Mouse (Mus musculus) midbrain, embryonic 14.5 days (tissue): ENCODE measurements around the gene Klhl6. TPM values are rescaled to one million over a fixed set of nuclear protein-coding genes. Genes with fewer than 3 reads are reported as not detected.
"Not testable (repeated sequence)": the region's sequence is repeated elsewhere in the genome, so short reads cannot be mapped to it uniquely, and the experiment has no call there.

ENCODE experiments used
- ATAC-seq: fragments of 200-750 bp; cut with Nextera tagmentation; 2 replicates; pipeline ENCODE4 v1.8.0; 2017; ENCODE audit warnings: moderate number of reproducible peaks, moderate library complexity; ENCODE audit not compliant: low FRiP score, low TSS enrichment
- DNase-seq: peaks from one replicate; pipeline ENCODE4 v3.0.0-alpha.2; 2015
- H3K27ac ChIP-seq: fragments of 300-500 bp; sonication (generic); replicated peaks from 2 replicates; pipeline ENCODE4 v1.5.1; 2014; ENCODE audit warnings: mild to moderate bottlenecking, low read depth, low read length, moderate library complexity
- H3K27me3 ChIP-seq: fragments of 300-500 bp; sonication (generic); 2 replicates; pipeline ENCODE4 v1.6.1; 2014; ENCODE audit warnings: low read length, control low read depth, mixed read lengths; ENCODE audit not compliant: control insufficient read depth, insufficient read depth
- H3K36me3 ChIP-seq: fragments of 300-500 bp; sonication (generic); 2 replicates; pipeline ENCODE4 v1.6.1; 2014; ENCODE audit warnings: low read length, control low read depth; ENCODE audit not compliant: control insufficient read depth, insufficient read depth
- H3K4me1 ChIP-seq: fragments of 300-500 bp; sonication (generic); 2 replicates; pipeline ENCODE4 v1.6.1; 2014; ENCODE audit warnings: mild to moderate bottlenecking, antibody characterized with exemption, low read length, control low read depth; ENCODE audit not compliant: control insufficient read depth, insufficient read depth
- H3K4me2 ChIP-seq: fragments of 300-500 bp; sonication (generic); 2 replicates; pipeline ENCODE4 v1.6.1; 2014; ENCODE audit warnings: mild to moderate bottlenecking, low read length, moderate library complexity
- H3K4me3 ChIP-seq: fragments of 300-500 bp; sonication (generic); replicated peaks from 2 replicates; pipeline ENCODE4 v1.5.1; 2014; ENCODE audit warnings: low read depth, low read length
- H3K9ac ChIP-seq: fragments of 300-500 bp; sonication (generic); replicated peaks from 2 replicates; pipeline ENCODE4 v1.6.1; 2014; ENCODE audit warnings: mild to moderate bottlenecking, low read length, moderate library complexity
- H3K9me3 ChIP-seq: fragments of 300-500 bp; sonication (generic); 2 replicates; pipeline ENCODE4 v1.6.1; 2016; ENCODE audit warnings: low read length, control low read depth, mixed read lengths; ENCODE audit not compliant: control insufficient read depth
- WGBS: fragments of 180-500 bp; shearing (Covaris S2); extraction: QIAGEN DNeasy Blood & Tissue Kit; methylation state at CpG from one replicate; pipeline ENCODE4 v1.1.7; 2014; 5-methylcytosine and 5-hydroxymethylcytosine counted together
- polyA plus RNA-seq: library from polyadenylated mRNA; unstranded; fragments of >200 nt; fragmentation: Nextera tagmentation; extraction: Ambion mirVana; gene quantifications from 2 replicates; pipeline ENCODE4 v1.2.1, GENCODE M21; 2014

Klhl6 gene
- 2.6 and 4.4 TPM in 2 replicates for polyA plus RNA-seq

DNA sequence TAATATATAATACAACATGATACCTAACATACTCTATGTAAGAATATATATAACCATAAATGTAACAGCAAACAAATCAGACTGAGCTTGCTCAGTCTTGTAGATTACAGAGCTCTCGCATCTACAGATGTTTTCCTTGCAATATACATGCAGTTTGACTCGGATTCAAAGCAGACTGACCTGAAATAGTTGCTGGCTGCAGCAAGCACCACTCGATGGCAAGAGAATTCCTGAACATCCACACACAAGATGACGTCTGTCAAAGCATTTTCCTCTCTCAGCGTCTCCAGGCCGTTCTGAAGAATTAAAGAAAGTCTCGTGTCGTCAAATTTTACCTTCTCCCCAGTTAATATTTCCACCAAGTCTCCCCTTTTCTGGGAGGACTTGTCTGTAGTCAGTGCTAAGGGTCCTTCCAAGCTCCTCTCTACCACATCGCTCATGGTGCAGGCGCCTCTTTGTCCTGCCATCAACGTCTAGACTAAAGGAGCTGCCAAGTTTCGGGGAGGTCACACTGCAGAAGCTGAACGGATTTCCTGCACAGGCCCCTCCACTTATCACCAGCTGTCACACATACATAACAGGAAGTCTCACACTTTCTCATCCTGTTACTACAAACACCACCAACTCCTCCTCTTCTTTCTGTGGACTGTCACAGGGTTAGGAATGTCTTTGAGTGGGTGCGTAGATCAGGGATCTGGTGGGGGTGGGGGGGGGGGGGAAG, at the start of gene Klhl6:
Klhl6 (minus strand) TSS at position 501 of the 721 bp plus-strand sequence.
- Histone ChIP-seq H3K9ac (no peak within 1 kb of the TSS), H3K27me3 (no peaks in the 10 kb centered on the region), H3K4me1 (no peaks in the 10 kb centered on the region), H3K9me3 (no peaks in the 10 kb centered on the region), H3K36me3 (no peaks in the 10 kb centered on the region), H3K4me3 (no peak within 1 kb of the TSS), H3K27ac (no peak within 1 kb of the TSS), H3K4me2 (no peak within 1 kb of the TSS)
- 78% methylated on average over 14 of the region's 14 CpGs for WGBS
- DNase-seq (no peak), ATAC-seq (no peak)

GRCm38 (mm10) chr16:20027241-20027640, 44.4 kb upstream of the Klhl6 start:
- H3K4me1 ChIP-seq, DNase-seq, H3K27me3 ChIP-seq, H3K36me3 ChIP-seq, H3K9ac ChIP-seq, H3K9me3 ChIP-seq, H3K4me2 ChIP-seq, H3K27ac ChIP-seq, ATAC-seq, H3K4me3 ChIP-seq: not testable (repeated sequence)
- WGBS: 75% methylated on average over 2 of the region's 4 CpGs

DNA sequence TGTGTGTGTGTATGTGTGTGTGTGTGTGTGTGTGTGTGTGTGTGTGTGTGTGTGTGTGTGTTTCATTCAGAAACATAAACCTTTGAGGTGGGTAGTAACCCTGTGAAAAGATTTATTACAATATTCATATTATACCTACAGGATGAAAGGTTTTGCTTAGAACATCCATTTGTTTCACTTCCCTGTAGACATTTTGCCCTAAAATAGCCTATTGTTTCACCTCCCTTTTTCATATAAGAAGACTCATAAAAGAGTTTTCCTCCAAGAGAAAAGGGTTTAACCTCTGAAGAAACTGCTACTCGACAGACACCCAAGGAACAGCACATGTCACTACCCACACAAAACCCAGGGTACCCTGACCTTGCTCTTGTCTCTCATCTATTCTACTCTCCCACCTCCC, 40.0 kb upstream of the Klhl6 start:
- Histone ChIP-seq H3K27ac (no peak overlapping the region), H3K4me2 (no peak overlapping the region), H3K9me3 (no peaks in the 10 kb centered on the region), H3K4me1 (no peaks in the 10 kb centered on the region), H3K27me3 (no peaks in the 10 kb centered on the region), H3K36me3 (no peaks in the 10 kb centered on the region), H3K4me3 (no peak overlapping the region), H3K9ac (no peak overlapping the region)
- 80% methylated on average over 1 of the region's 1 CpGs for WGBS
- DNase-seq (no peak), ATAC-seq (no peak)

- H3K36me3 ChIP-seq: no peaks in the 10 kb centered on the region
- no peaks in the 10 kb centered on the region for H3K9me3 ChIP-seq
- H3K4me1 ChIP-seq: no peaks in the 10 kb centered on the region
- no peaks in the 10 kb centered on the region for H3K27me3 ChIP-seq
- no peak overlapping the region for H3K27ac ChIP-seq
- WGBS: 85% methylated on average over 2 of the region's 2 CpGs
- no peak overlapping the region for H3K9ac ChIP-seq
- ATAC-seq: no peak
- no peak for DNase-seq
- H3K4me2 ChIP-seq: no peak overlapping the region
- H3K4me3 ChIP-seq: no peak overlapping the region
Observed at GRCm38 (mm10) chr16:20021848-20022247, 39.0 kb upstream of the Klhl6 start.

DNA sequence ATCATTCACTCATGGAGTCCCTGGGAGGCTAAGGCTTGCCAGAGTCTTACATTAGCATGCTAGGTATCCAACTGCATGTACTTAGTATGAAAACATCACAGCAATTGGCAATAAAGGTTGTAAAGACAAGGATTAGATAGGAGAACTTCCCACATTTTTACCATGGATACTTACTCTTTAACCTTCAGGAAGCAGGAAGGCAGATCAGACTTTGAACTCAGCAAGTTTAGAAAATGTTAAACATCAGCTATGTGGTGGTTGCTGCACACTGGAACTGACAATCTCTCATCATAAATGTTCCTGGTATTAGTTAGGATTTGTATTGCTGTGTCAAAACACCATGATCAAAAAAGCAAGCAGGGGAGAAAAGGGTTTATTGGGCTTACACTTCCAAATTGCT, 29.8 kb upstream of the Klhl6 start:
- no peaks in the 10 kb centered on the region for H3K27me3 ChIP-seq
- DNase-seq (no peak), ATAC-seq (no peak)
- no peak overlapping the region for H3K4me2 ChIP-seq
- H3K36me3 ChIP-seq: no peaks in the 10 kb centered on the region
- H3K27ac ChIP-seq: no peak overlapping the region
- no peak overlapping the region for H3K4me3 ChIP-seq
- no peak overlapping the region for H3K9ac ChIP-seq
- H3K4me1 ChIP-seq: no peaks in the 10 kb centered on the region
- no peaks in the 10 kb centered on the region for H3K9me3 ChIP-seq

- no peaks in the 10 kb centered on the region for H3K27me3 ChIP-seq
- no peaks in the 10 kb centered on the region; the same call in 1 of the 2 replicates for H3K9me3 ChIP-seq
- no peak overlapping the region for H3K4me3 ChIP-seq
- ATAC-seq: no peak
- H3K4me1 ChIP-seq: no peaks in the 10 kb centered on the region
- no peak for DNase-seq
- no peak overlapping the region for H3K9ac ChIP-seq
- no peak overlapping the region for H3K4me2 ChIP-seq
- H3K36me3 ChIP-seq: no peaks in the 10 kb centered on the region
- no peak overlapping the region for H3K27ac ChIP-seq
- WGBS: 59% methylated on average over 1 of the region's 1 CpGs
Observed at GRCm38 (mm10) chr16:20006066-20006465, 23.2 kb upstream of the Klhl6 start.

DNA sequence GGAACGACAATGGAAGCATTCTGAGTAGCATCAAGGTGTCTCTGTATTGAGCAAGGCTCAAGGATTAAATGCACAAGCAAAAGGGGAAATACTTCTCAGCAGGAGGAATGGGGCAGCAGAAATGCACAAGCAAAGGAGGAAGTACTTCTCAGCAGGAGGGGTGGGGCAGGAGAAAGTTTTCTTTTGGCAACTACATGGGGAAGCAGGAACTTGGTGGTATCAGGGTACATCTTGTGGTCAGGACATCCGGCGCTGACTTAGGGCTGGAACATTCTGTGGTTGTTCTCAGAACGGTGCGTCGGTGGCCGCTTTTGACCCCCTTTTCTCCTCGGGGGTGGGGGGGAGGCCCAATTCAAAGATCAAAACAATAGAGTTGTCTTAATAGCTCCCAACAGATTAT, 17.4 kb upstream of the Klhl6 start:
- not testable (repeated sequence) for H3K9me3 ChIP-seq, H3K9ac ChIP-seq, H3K27ac ChIP-seq, ATAC-seq, DNase-seq, H3K4me2 ChIP-seq, H3K36me3 ChIP-seq, H3K4me1 ChIP-seq, H3K4me3 ChIP-seq, H3K27me3 ChIP-seq
- WGBS: 95% methylated on average over 8 of the region's 8 CpGs

DNA sequence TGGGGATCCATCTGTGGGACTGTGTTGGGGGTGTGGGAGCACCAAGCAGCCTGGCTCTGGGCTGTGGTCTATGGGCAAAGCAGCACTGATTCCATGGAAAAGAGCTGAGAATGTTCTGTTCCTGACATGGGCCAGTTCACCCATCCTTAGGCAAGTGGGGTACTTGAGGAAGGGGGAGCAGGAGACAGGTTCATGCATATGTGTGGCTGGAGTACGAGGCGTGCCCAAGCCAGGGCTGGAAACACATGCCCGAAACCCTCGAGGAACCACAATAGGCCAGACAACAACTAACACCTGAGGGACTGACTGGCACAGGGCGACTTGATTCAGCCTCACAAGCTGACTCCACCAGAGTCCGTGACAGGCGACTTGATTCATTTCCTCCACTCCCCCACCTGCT, 14.8 kb upstream of the Klhl6 start:
- DNase-seq (no peak), ATAC-seq (no peak)
- no peaks in the 10 kb centered on the region for H3K4me1 ChIP-seq
- no peak overlapping the region for H3K4me2 ChIP-seq
- H3K27me3 ChIP-seq: no peaks in the 10 kb centered on the region
- no peaks in the 10 kb centered on the region for H3K9me3 ChIP-seq
- no peaks in the 10 kb centered on the region for H3K36me3 ChIP-seq
- no peak overlapping the region for H3K27ac ChIP-seq
- WGBS: 93% methylated on average over 7 of the region's 7 CpGs
- no peak overlapping the region for H3K9ac ChIP-seq
- no peak overlapping the region for H3K4me3 ChIP-seq

GRCm38 (mm10) chr16:19996913-19997312, 14.1 kb upstream of the Klhl6 start:
- not testable (repeated sequence) for H3K4me2 ChIP-seq, H3K4me1 ChIP-seq, H3K9me3 ChIP-seq, H3K36me3 ChIP-seq, H3K27me3 ChIP-seq, H3K9ac ChIP-seq, H3K4me3 ChIP-seq, H3K27ac ChIP-seq, ATAC-seq
- 15% methylated on average over 6 of the region's 6 CpGs for WGBS
- DNase-seq: peak; percentile 1
